Mouse (Mus musculus) heart, postnatal 10 days (tissue): ENCODE results near the gene Fbxl18. TPM values are rescaled to one million over a fixed set of nuclear protein-coding genes. Genes with fewer than 3 reads are reported as not detected.
A peak's percentile ranks its signal among the peaks of the same experiment; 100 is the strongest.

Source experiments
- DNase-seq, 2 experiments: peaks; one replicate each; pipeline ENCODE4 v3.0.0; 2021
- intact Hi-C: fragments of 180-260 bp; cut with DNase I; formaldehyde crosslinking; loops from one replicate; pipeline ENCODE4 v1.15.1; 2025
- total RNA-seq, 2 experiments: library from RNA; stranded (reverse); gene quantifications; 2 replicates each; pipeline ENCODE4 v1.2.3; 2021

Gene Fbxl18
- total RNA-seq, 2 experiments from 2014 or later = 8.8 to 9.2 TPM

DNA sequence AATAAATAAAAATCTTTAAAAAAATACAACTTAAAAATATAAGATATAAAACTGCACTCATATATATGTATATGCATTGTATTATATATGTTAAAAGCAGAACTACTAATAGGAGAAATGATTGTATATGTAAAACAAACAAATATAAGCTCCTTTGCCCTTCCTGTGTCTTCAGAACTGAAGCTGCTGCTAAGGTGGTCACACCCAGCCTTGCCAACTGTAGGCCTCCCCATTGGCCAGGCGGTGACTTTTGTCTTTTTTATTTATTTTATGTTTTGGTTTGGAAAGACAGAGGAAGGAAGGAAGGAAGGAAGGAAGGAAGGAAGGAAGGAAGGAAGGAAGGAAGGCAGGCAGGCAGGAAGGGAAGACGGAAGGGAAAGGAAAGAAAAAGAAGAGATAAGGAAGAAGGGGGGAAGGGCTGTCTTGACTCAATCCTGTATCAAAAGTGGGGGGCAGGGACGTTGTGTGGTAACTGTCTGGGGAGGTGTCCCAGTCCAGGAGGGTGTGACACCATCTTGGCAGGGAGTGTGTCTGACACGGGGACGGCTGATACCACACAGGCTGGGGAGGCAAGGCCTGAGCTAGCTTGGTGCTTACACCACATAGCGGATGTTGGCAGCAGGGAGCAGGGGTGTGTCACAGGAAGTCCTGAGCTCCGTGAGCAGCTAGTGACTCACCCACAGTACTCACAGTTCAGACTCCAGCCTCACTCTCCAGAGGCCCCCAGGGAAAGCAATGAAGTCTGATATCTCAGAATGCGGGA lies 25.3 kb upstream of the Fbxl18 start:
- intact Hi-C loops = no loop called here

GRCm38 (mm10) chr5:142917402-142917801 lies 22.2 kb upstream of the Fbxl18 start:
- intact Hi-C loops = no loop called here
- no peak for DNase-seq

More for the DNA sequence above, 25.3 kb upstream of the Fbxl18 start:
- peak; percentile 85 to 88 for DNase-seq

DNA sequence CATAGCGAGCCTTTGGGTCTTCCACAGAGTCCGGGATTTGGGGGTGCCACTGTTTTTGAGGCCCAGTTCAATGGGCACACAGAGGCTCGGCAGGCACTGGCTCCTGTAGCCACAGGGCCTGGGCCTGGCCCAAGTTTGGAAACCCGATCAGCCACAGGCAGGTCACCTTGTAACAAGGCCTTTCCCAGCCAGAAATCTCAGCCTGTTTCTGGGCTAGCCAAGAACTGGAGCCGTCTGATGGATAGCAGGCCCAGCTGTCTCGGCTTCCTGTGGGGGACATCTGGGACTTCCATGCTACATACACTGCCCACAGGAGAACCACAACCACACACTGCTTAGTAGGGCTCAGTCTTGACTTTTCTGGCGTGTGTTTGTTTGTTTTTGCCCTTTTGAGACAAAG lies 21.4 kb upstream of the Fbxl18 start:
- intact Hi-C loops = no loop called here
- DNase-seq = peak; percentile 55 to 63

DNA sequence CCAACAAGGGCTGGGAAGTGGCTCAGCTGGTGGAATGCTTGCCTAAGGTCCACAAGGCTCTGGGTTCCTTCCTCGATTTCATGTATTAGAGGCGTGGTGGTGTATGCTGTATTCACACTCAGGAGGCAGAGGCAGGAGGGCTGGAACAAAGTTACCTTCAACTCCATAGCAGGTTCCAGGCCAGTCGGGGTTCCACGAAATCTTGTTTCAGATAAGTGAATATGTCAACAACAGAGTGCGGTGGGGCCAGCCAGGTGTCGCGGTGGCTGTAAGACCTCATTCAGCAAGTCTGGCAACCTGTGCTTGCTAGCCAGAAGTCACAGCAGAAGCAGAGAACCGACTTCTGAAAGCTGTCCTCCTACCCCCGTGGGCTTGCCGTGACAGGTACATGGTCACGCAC lies 20.0 kb upstream of the Fbxl18 start:
- intact Hi-C loops = no loop called here
- DNase-seq = no peak

- no peak for DNase-seq
- intact Hi-C loops = no loop called here
Observed at GRCm38 (mm10) chr5:142912739-142913138, 17.5 kb upstream of the Fbxl18 start.

- no peak for DNase-seq
- intact Hi-C loops = no loop called here
Observed at GRCm38 (mm10) chr5:142912320-142912719, 17.1 kb upstream of the Fbxl18 start.

DNA sequence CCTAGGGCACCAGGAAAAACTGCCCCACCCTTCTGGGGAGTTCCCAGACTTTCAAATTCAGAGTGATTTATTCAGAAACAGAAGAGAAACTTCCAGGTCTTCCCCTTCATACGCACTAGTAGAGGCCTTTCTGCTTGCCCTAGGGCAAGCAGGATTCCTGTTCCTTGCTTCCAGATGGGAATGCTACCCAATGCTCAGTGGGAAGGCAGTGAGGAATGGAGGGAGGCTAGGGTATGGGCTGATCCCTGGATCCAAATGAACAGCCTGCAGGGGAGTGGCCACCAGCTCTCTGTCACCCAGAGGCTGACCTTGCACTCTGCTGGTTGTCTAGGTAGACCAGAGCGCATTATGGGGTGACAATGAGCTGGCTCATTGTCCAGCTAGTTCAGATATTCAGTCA lies 16.4 kb upstream of the Fbxl18 start:
- no peak for DNase-seq
- intact Hi-C loops = no loop called here

- intact Hi-C loops = loop anchor here (2.0 kb wide), 1 partner anchor 17 kb away; no protein-coding TSS in a partner anchor
- peak; percentile 74 to 75 for DNase-seq
Observed at GRCm38 (mm10) chr5:142909576-142910278, 14.5 kb upstream of the Fbxl18 start.

DNA sequence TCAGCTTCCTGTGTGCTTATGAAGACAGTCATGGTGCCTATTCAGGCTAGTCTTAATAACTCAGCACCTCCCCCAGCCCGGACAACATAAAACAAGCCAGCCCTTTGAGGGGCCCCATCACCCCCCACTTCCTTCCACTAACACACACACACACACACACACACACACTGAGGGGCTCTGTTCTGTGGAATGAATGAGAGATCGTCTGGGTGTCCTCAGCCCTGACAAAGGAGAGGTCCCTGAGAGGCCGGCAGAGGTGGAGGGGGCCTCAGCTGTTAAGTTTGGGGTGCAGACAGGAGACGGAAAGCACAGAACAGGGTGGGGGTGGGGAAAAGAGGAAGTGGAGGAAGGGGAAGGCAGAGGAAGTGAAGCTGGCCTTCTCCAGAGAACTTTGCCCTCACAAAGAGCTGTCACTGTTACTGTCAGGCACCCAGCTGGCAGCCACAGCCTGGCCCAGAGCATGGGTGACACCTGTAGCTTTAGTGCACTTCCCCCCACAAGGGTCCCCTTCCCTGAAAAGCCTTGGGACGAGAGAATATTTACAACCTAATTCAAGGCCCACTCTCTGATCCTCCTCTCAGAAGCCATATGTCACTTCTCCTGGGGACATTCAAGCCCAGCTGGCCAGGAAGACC lies 13.8 kb upstream of the Fbxl18 start:
- intact Hi-C loops = loop anchor here (2.0 kb wide), 1 partner anchor 18 kb away; no protein-coding TSS in a partner anchor
- peak; percentile 40 to 60 for DNase-seq

- intact Hi-C loops = loop anchor here (2.0 kb wide), 1 partner anchor 19 kb away; no protein-coding TSS in a partner anchor
- DNase-seq = peak; percentile 79 to 81
Observed at GRCm38 (mm10) chr5:142907803-142908559, 12.8 kb upstream of the Fbxl18 start.

- intact Hi-C loops = no loop called here
- DNase-seq = peak; percentile 80 to 83
Observed at GRCm38 (mm10) chr5:142907048-142907802, 12.0 kb upstream of the Fbxl18 start.

- intact Hi-C loops = loop anchor here (1.0 kb wide), 1 partner anchor 89 kb away; the partner anchor contains the start of gene Tnrc18
- DNase-seq = peak; percentile 97 to 98
Observed at GRCm38 (mm10) chr5:142906532-142907047, 11.4 kb upstream of the Fbxl18 start, which contains the start of gene Actb. Gene Actb (minus strand): TSS chr5:142906754.

DNA sequence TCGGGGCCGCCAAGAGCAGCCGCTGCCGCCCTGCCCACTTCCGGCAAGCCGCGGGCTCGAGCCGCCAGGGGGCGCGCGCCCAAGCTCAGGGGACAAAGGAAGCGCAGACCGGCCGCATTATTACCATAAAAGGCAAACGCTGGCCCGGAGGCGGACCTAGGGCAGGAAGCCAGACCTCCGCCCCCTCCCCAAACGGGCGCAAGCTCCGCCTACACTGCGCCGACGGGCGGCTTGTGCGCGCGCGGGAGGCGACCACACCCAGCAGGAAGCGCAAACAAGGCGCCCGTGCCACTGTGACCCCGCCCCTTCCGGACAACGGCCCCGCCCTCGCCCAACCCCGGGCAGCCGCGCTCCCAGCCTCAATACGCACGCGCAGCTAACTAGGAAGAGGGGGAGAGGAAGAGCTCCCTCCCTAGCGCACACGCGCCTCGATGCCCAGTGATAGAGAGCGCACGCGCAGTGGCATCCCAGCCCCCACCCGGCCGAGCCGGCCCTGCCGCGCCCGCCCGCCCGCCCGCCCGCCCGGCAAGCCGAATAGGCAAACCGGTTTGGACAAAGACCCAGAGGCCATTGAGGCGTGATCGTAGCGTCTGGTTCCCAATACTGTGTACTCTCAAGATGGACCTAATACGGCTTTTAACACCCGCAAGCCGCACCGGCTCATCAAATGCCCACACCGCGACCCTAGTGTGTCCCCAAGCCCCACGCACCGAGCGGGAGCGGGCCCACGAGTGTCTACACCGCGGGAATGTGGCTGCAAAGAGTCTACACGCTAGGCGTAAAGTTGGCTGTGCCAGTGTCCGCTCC lies 10.7 kb upstream of the Fbxl18 start:
- DNase-seq = peak; percentile 99 to 100
- intact Hi-C loops = loop anchor here (1.0 kb wide), 2 partner anchors 23 to 89 kb away; partner anchors contain the start of gene Tnrc18

DNA sequence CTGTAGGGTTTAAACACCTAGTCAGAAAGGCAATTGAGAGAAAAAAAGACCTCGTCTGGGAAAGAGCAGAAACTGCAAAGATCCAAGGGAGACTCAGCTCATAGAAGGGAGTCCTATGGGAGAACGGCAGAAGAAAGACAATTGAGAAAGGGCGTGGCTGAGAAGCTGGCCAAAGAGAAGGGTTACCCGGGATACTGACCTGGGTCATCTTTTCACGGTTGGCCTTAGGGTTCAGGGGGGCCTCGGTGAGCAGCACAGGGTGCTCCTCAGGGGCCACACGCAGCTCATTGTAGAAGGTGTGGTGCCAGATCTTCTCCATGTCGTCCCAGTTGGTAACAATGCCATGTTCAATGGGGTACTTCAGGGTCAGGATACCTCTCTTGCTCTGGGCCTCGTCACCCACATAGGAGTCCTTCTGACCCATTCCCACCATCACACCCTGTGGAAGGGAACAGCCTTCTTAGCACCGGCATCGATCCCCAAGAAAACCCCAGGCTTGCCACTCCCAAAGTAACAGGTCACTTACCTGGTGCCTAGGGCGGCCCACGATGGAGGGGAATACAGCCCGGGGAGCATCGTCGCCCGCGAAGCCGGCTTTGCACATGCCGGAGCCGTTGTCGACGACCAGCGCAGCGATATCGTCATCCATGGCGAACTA lies 9.9 kb upstream of the Fbxl18 start:
- intact Hi-C loops = loop anchor here (1.0 kb wide), 1 partner anchor 24 kb away; no protein-coding TSS in a partner anchor
- DNase-seq = peak; percentile 38 to 45

DNA sequence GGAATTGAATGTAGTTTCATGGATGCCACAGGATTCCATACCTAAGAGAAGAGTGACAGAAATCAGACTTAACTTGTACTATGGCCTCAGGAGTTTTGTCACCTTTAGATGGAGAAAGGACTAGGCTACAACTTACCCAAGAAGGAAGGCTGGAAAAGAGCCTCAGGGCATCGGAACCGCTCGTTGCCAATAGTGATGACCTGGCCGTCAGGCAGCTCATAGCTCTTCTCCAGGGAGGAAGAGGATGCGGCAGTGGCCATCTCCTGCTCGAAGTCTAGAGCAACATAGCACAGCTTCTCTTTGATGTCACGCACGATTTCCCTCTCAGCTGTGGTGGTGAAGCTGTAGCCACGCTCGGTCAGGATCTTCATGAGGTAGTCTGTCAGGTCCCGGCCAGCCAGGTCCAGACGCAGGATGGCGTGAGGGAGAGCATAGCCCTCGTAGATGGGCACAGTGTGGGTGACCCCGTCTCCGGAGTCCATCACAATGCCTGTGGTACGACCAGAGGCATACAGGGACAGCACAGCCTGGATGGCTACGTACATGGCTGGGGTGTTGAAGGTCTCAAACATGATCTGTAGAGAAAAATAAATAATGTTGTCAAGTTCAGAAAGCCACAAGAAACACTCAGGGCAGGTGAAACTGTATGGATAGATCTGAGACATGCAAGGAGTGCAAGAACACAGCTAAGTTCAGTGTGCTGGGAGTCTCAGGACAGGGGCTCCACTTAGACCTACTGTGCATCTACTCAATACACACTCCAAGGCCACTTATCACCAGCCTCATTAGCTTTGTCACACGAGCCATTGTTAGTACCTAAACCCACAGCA lies 9.2 kb upstream of the Fbxl18 start:
- intact Hi-C loops = loop anchor here (1.0 kb wide), 1 partner anchor 25 kb away; no protein-coding TSS in a partner anchor
- DNase-seq = peak; percentile 40 to 45

GRCm38 (mm10) chr5:142903470-142904207 lies 8.4 kb upstream of the Fbxl18 start:
- intact Hi-C loops = no loop called here
- peak in 1 of 2 experiments; percentile 40 for DNase-seq
